Mouse (Mus musculus) hindbrain, embryonic 14.5 days (tissue): Measurements from ENCODE around the gene Neu2. TPM values are rescaled to one million over a fixed set of nuclear protein-coding genes. Genes with fewer than 3 reads are reported as not detected.
"Not testable (repeated sequence)": the region's sequence is repeated elsewhere in the genome, so short reads cannot be mapped to it uniquely, and the experiment has no call there.

Experiments
- ATAC-seq: fragments of 200-750 bp; cut with Nextera tagmentation; 2 replicates; pipeline ENCODE4 v1.8.0; 2017; ENCODE audit warnings: moderate number of reproducible peaks, mild to moderate bottlenecking, moderate TSS enrichment, moderate library complexity; ENCODE audit not compliant: low FRiP score
- DNase-seq: peaks from one replicate; pipeline ENCODE4 v3.0.0-alpha.2; 2015; ENCODE audit warnings: low spot score
- H3K27ac ChIP-seq: fragments of 300-500 bp; sonication (generic); 2 replicates; pipeline ENCODE4 v1.5.1; 2014; ENCODE audit warnings: mild to moderate bottlenecking, moderate library complexity
- H3K27me3 ChIP-seq: fragments of 300-500 bp; sonication (generic); 2 replicates; pipeline ENCODE4 v1.6.1; 2014; ENCODE audit warnings: mild to moderate bottlenecking, low read length, mixed read lengths; ENCODE audit not compliant: control insufficient read depth, insufficient read depth
- H3K36me3 ChIP-seq: fragments of 300-500 bp; sonication (generic); replicated peaks from 2 replicates; pipeline ENCODE4 v1.6.1; 2014; ENCODE audit not compliant: control insufficient read depth, insufficient read depth
- H3K4me1 ChIP-seq: fragments of 300-500 bp; sonication (generic); replicated peaks from 2 replicates; pipeline ENCODE4 v1.6.1; 2014; ENCODE audit warnings: antibody characterized with exemption, low read length, mixed read lengths; ENCODE audit not compliant: control insufficient read depth, insufficient read depth
- H3K4me2 ChIP-seq: fragments of 300-500 bp; sonication (generic); replicated peaks from 2 replicates; pipeline ENCODE4 v1.6.1; 2014; ENCODE audit warnings: mild to moderate bottlenecking, moderate library complexity
- H3K4me3 ChIP-seq: fragments of 300-500 bp; sonication (generic); replicated peaks from 2 replicates; pipeline ENCODE4 v1.5.1; 2014; ENCODE audit warnings: mild to moderate bottlenecking, low read length
- H3K9ac ChIP-seq: fragments of 300-500 bp; sonication (generic); 2 replicates; pipeline ENCODE4 v1.6.1; 2014
- H3K9me3 ChIP-seq: fragments of 300-500 bp; sonication (generic); 2 replicates; pipeline ENCODE4 v1.6.1; 2016; ENCODE audit warnings: low read length; ENCODE audit not compliant: control insufficient read depth
- WGBS: fragments of 180-500 bp; shearing (Covaris S2); extraction: QIAGEN DNeasy Blood & Tissue Kit; methylation state at CpG from one replicate; pipeline ENCODE4 v1.1.7; 2014; 5-methylcytosine and 5-hydroxymethylcytosine counted together
- polyA plus RNA-seq: library from polyadenylated mRNA; unstranded; fragments of >200 nt; fragmentation: Nextera tagmentation; extraction: Ambion mirVana; gene quantifications from 2 replicates; pipeline ENCODE4 v1.2.1, GENCODE M21; 2014

Neu2 gene
- polyA plus RNA-seq, result 0.40 and 0.86 TPM in 2 replicates

GRCm38 (mm10) chr1:87509561-87510165, at the start of gene Neu2:
Neu2 (plus strand) TSS chr1:87509889.
- Histone ChIP-seq H3K36me3 (no peaks in the 10 kb centered on the region), H3K4me2 (peak within 1 kb of the TSS; percentile 72), H3K4me1 (no peaks in the 10 kb centered on the region; the same call in 1 of the 2 replicates), H3K9me3 (no peaks in the 10 kb centered on the region), H3K4me3 (peak within 1 kb of the TSS; percentile 83), H3K9ac (peak within 1 kb of the TSS; percentile 82), H3K27ac (no peak within 1 kb of the TSS), H3K27me3 (peaks cover 26% of the 10 kb centered on the region)
- ATAC-seq (peak; percentile 44), DNase-seq (no peak)
- WGBS, result 1% methylated on average over 56 of the region's 56 CpGs

- no peak for ATAC-seq
- Histone ChIP-seq H3K4me3 (no peak overlapping the region), H3K4me1 (no peaks in the 10 kb centered on the region), H3K9me3 (no peaks in the 10 kb centered on the region), H3K36me3 (no peaks in the 10 kb centered on the region), H3K27me3 (no peaks in the 10 kb centered on the region), H3K4me2 (no peak overlapping the region), H3K27ac (no peak overlapping the region), H3K9ac (no peak overlapping the region)
- WGBS, result 87% methylated on average over 9 of the region's 9 CpGs
- no peak for DNase-seq
Measured at GRCm38 (mm10) chr1:87467469-87467868, 42.2 kb upstream of the Neu2 start.

- Histone ChIP-seq H3K9me3 (no peaks in the 10 kb centered on the region), H3K4me3 (no peak overlapping the region), H3K4me2 (no peak overlapping the region), H3K4me1 (no peaks in the 10 kb centered on the region), H3K36me3 (no peaks in the 10 kb centered on the region), H3K27ac (no peak overlapping the region), H3K27me3 (no peaks in the 10 kb centered on the region), H3K9ac (no peak overlapping the region)
- 76% methylated on average over 6 of the region's 6 CpGs for WGBS
- peak; percentile 61 for DNase-seq
- no peak for ATAC-seq
Measured at GRCm38 (mm10) chr1:87468321-87468720, 41.4 kb upstream of the Neu2 start.

- not testable (repeated sequence) for H3K27me3 ChIP-seq, H3K9me3 ChIP-seq, H3K9ac ChIP-seq, ATAC-seq, H3K4me1 ChIP-seq, H3K36me3 ChIP-seq, DNase-seq, H3K4me3 ChIP-seq, H3K27ac ChIP-seq, H3K4me2 ChIP-seq
- WGBS, result 51% methylated on average over 9 of the region's 10 CpGs
Measured at GRCm38 (mm10) chr1:87469971-87470370, 39.7 kb upstream of the Neu2 start, which contains the start of gene Snorc. Snorc (plus strand) TSS chr1:87470271.

GRCm38 (mm10) chr1:87471914-87472313, 37.8 kb upstream of the Neu2 start:
- no peak overlapping the region for H3K4me3 ChIP-seq
- WGBS, result 75% methylated on average over 7 of the region's 7 CpGs
- H3K4me2 ChIP-seq, result no peak overlapping the region
- H3K9ac ChIP-seq, result no peak overlapping the region
- DNase-seq (no peak), ATAC-seq (no peak)
- H3K27ac ChIP-seq, result no peak overlapping the region
- no peaks in the 10 kb centered on the region for H3K9me3 ChIP-seq
- no peaks in the 10 kb centered on the region for H3K36me3 ChIP-seq
- peaks cover 19% of the 10 kb centered on the region; the same call in 1 of the 2 replicates for H3K27me3 ChIP-seq
- peaks cover 7% of the 10 kb centered on the region; the same call in 1 of the 2 replicates for H3K4me1 ChIP-seq

GRCm38 (mm10) chr1:87472576-87472975, 37.1 kb upstream of the Neu2 start:
- Histone ChIP-seq H3K4me1 (peaks cover 7% of the 10 kb centered on the region; the same call in 1 of the 2 replicates), H3K27me3 (peaks cover 19% of the 10 kb centered on the region; the same call in 1 of the 2 replicates), H3K4me2 (no peak overlapping the region), H3K36me3 (no peaks in the 10 kb centered on the region), H3K27ac (no peak overlapping the region), H3K9me3 (no peaks in the 10 kb centered on the region), H3K4me3 (no peak overlapping the region), H3K9ac (no peak overlapping the region)
- 86% methylated on average over 7 of the region's 7 CpGs for WGBS
- DNase-seq, result no peak
- ATAC-seq, result no peak

GRCm38 (mm10) chr1:87475076-87475895, 34.4 kb upstream of the Neu2 start:
- 4% methylated on average over 39 of the region's 42 CpGs for WGBS
- Histone ChIP-seq H3K27ac (no peak overlapping the region), H3K9ac (peak overlapping the region; percentile 52; the same call in 1 of the 2 replicates), H3K9me3 (no peaks in the 10 kb centered on the region), H3K4me2 (peak overlapping the region; percentile 66), H3K27me3 (peaks cover 19% of the 10 kb centered on the region; the same call in 1 of the 2 replicates), H3K4me3 (peak overlapping the region; percentile 31), H3K36me3 (no peaks in the 10 kb centered on the region), H3K4me1 (peaks cover 7% of the 10 kb centered on the region; the same call in 1 of the 2 replicates)
- ATAC-seq (peak; percentile 53; the same call in 1 of the 2 replicates), DNase-seq (no peak)

- no peak for ATAC-seq
- H3K27ac ChIP-seq, result no peak overlapping the region
- no peaks in the 10 kb centered on the region for H3K4me1 ChIP-seq
- H3K9ac ChIP-seq, result no peak overlapping the region
- no peak overlapping the region for H3K4me3 ChIP-seq
- no peak overlapping the region for H3K4me2 ChIP-seq
- WGBS, result 86% methylated on average over 4 of the region's 4 CpGs
- no peak for DNase-seq
- H3K27me3 ChIP-seq, result no peaks in the 10 kb centered on the region
- H3K9me3 ChIP-seq, result no peaks in the 10 kb centered on the region
- H3K36me3 ChIP-seq, result no peaks in the 10 kb centered on the region
Measured at GRCm38 (mm10) chr1:87482546-87482945, 27.1 kb upstream of the Neu2 start.

- H3K4me2 ChIP-seq, result no peak overlapping the region
- H3K4me3 ChIP-seq, result no peak overlapping the region
- ATAC-seq, result no peak
- WGBS, result 66% methylated on average over 6 of the region's 6 CpGs
- DNase-seq, result no peak
- H3K9me3 ChIP-seq, result no peaks in the 10 kb centered on the region
- no peak overlapping the region for H3K9ac ChIP-seq
- no peaks in the 10 kb centered on the region for H3K36me3 ChIP-seq
- no peaks in the 10 kb centered on the region for H3K4me1 ChIP-seq
- no peaks in the 10 kb centered on the region for H3K27me3 ChIP-seq
- no peak overlapping the region for H3K27ac ChIP-seq
Measured at GRCm38 (mm10) chr1:87486386-87486785, 23.3 kb upstream of the Neu2 start.
